Mouse (Mus musculus) erythroblast, embryonic 14.5 days (primary cell): ENCODE data around the gene Acot6.

Experiments
- GATA1 ChIP-seq: IDR thresholded peaks from 2 replicates; pipeline ENCODE4 v1.6.1; 2012; ENCODE audit warnings: low read length, inconsistent platforms, mixed read lengths
- TAL1 ChIP-seq: IDR thresholded peaks from 3 replicates; pipeline ENCODE4 v1.6.1; 2012; ENCODE audit warnings: low read length, inconsistent platforms, mixed read lengths

DNA sequence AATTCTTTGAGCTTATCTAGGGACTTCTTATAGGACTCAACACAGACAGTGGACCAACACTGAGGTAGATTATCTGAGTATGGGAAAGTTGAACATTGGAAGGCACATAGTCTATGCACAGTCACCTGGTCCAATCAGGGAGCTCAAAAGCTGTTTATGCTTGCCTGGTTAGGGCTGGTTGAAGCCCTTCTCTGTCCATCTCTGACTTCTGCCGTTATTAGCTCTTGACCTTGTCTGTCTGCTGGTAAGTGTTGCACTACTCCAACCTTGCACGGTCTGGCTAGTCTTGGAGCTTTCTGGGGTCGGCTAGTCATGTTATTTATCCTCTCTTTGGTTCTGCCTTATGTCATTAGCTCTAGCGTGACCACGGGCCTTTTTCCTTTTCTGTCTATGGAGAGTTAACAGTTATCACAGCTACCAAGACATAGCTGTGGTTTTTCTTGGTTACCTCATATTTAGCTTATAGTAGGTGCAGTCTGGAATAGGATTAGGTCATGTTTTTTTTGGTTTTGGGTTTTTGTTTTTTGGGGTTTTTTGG lies 48.4 kb upstream of the Acot6 start, which contains the start of gene Acot3:
- TF ChIP-seq GATA1 = no peak
- no peak for TF ChIP-seq TAL1
